Mouse (Mus musculus) liver, embryonic 14.5 days (tissue): ENCODE data around the gene Vmn2r96.
"Not testable (repeated sequence)": the region's sequence is repeated elsewhere in the genome, so short reads cannot be mapped to it uniquely, and the experiment has no call there.

Experiments used
- CTCF ChIP-seq: IDR thresholded peaks from 2 replicates; pipeline ENCODE4 v1.5.1; 2016; ENCODE audit warnings: antibody characterized with exemption, low read depth, control low read depth
- EP300 ChIP-seq: IDR thresholded peaks from 2 replicates; pipeline ENCODE4 v1.6.1; 2016; ENCODE audit warnings: antibody characterized with exemption, low read depth

GRCm38 (mm10) chr17:18566186-18566585, 6.8 kb upstream of the Vmn2r96 start:
- not testable (repeated sequence) for TF ChIP-seq CTCF, EP300
